Mouse (Mus musculus) forebrain, embryonic 14.5 days (tissue): Measurements from ENCODE around the gene Pacrg. TPM values are rescaled to one million over a fixed set of nuclear protein-coding genes. Genes with fewer than 3 reads are reported as not detected.

Experiments used
- ATAC-seq: fragments of 200-750 bp; cut with Nextera tagmentation; 2 replicates; pipeline ENCODE4 v1.8.0; 2017; ENCODE audit warnings: mild to moderate bottlenecking, moderate library complexity
- DNase-seq: peaks from one replicate; pipeline ENCODE4 v3.0.0-alpha.2; 2015; ENCODE audit warnings: low spot score
- H3K27ac ChIP-seq: fragments of 300-500 bp; sonication (generic); 2 replicates; pipeline ENCODE4 v1.5.1; 2014; ENCODE audit warnings: low read depth, mild to moderate bottlenecking, control low read depth, low read length, moderate library complexity
- H3K27me3 ChIP-seq: fragments of 300-500 bp; sonication (generic); replicated peaks from 2 replicates; pipeline ENCODE4 v1.6.1; 2014; ENCODE audit warnings: low read length, control low read depth, mixed read lengths; ENCODE audit not compliant: control insufficient read depth, insufficient read depth
- H3K36me3 ChIP-seq: fragments of 300-500 bp; sonication (generic); 2 replicates; pipeline ENCODE4 v1.6.1; 2014; ENCODE audit warnings: low read length, control low read depth; ENCODE audit not compliant: control insufficient read depth, insufficient read depth
- H3K4me1 ChIP-seq: fragments of 300-500 bp; sonication (generic); 2 replicates; pipeline ENCODE4 v1.6.1; 2014; ENCODE audit warnings: antibody characterized with exemption, low read length, control low read depth; ENCODE audit not compliant: control insufficient read depth, insufficient read depth
- H3K4me2 ChIP-seq: fragments of 300-500 bp; sonication (generic); 2 replicates; pipeline ENCODE4 v1.6.1; 2014; ENCODE audit warnings: mild to moderate bottlenecking, control low read depth, low read length
- H3K4me3 ChIP-seq: fragments of 300-500 bp; sonication (generic); 2 replicates; pipeline ENCODE4 v1.5.1; 2014; ENCODE audit warnings: low read depth, low read length, control low read depth
- H3K9ac ChIP-seq: fragments of 300-500 bp; sonication (generic); 2 replicates; pipeline ENCODE4 v1.6.1; 2014; ENCODE audit warnings: mild to moderate bottlenecking, low read length, control low read depth, moderate library complexity
- H3K9me3 ChIP-seq: fragments of 300-500 bp; sonication (generic); replicated peaks from 2 replicates; pipeline ENCODE4 v1.6.1; 2016; ENCODE audit warnings: low read length, control low read depth, mixed read lengths; ENCODE audit not compliant: control insufficient read depth
- WGBS: fragments of 180-500 bp; shearing (Covaris S2); extraction: QIAGEN DNeasy Blood & Tissue Kit; methylation state at CpG from one replicate; pipeline ENCODE4 v1.1.7; 2014; 5-methylcytosine and 5-hydroxymethylcytosine counted together
- polyA plus RNA-seq: library from polyadenylated mRNA; unstranded; fragments of >200 nt; fragmentation: Nextera tagmentation; extraction: Ambion mirVana; gene quantifications from 2 replicates; pipeline ENCODE4 v1.2.1, GENCODE M21; 2014

The Pacrg gene
- polyA plus RNA-seq, 1 experiment from 2014 or later = 7.8 TPM

GRCm38 (mm10) chr17:10533461-10533860 lies 306.6 kb downstream of the Pacrg start:
- no peak overlapping the region for H3K4me3 ChIP-seq
- WGBS = 83% methylated on average over 7 of the region's 7 CpGs
- H3K27ac ChIP-seq = no peak overlapping the region
- peaks cover 10% of the 10 kb centered on the region; the same call in 1 of the 2 replicates for H3K4me1 ChIP-seq
- H3K9me3 ChIP-seq = no peaks in the 10 kb centered on the region
- no peak overlapping the region for H3K9ac ChIP-seq
- H3K4me2 ChIP-seq = no peak overlapping the region
- no peaks in the 10 kb centered on the region for H3K36me3 ChIP-seq
- H3K27me3 ChIP-seq = no peaks in the 10 kb centered on the region
- DNase-seq (no peak), ATAC-seq (no peak)

DNA sequence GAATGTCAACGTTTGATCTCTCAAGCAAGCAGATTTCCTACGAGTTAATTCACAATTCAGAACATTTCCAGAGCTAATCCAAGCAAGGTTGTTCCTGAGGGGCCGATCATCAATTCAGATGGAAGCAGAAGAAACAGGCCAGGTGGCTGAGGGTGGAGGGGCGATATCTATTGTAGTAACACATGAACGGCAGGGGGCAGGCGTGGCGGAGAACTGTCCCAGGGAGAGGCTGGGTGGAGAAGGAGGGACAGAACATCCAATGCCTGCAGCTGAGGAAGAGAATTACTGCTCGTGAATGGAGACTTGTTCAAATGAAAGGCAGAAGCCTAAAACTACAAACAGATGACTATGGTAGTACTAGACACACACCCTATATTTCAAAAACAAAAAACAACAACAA lies 309.1 kb downstream of the Pacrg start:
- WGBS = 27% methylated on average over 8 of the region's 8 CpGs
- peak; percentile 34 for DNase-seq
- Histone ChIP-seq H3K36me3 (no peaks in the 10 kb centered on the region), H3K4me2 (no peak overlapping the region), H3K4me1 (peaks cover 10% of the 10 kb centered on the region; the same call in 1 of the 2 replicates), H3K4me3 (no peak overlapping the region), H3K9ac (no peak overlapping the region), H3K27me3 (no peaks in the 10 kb centered on the region), H3K27ac (no peak overlapping the region), H3K9me3 (no peaks in the 10 kb centered on the region)
- no peak for ATAC-seq

DNA sequence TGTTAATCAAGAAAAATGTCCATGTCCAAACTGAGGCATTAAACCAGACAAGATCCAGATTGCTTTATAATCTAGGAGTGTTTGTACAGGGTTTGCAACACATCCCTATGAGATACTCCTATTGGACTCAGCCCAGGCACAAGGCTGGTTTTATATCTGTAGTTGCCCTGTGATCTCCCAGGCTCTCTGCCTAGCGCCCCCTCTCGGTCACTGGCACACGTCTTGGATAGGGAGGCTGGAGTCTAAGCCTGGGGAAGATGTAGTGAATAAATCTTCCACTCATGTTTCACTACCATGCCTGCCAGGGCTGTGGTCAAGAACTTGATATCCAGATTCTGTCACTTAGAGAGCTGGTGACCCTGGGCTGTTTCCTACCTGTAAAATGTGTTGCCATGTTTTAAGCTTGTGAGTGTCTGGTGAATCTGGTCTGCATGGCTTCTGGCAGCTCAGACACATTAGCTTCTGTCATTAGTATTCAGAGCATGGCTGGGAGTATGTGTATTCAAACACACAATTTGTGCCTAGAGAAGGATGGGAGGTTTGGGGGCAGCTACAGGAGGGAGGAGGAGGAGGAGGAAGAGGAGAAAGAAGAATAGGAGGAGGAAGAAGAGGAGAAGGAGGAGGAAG lies 310.7 kb downstream of the Pacrg start:
- peaks cover 10% of the 10 kb centered on the region; the same call in 1 of the 2 replicates for H3K4me1 ChIP-seq
- no peak overlapping the region for H3K4me3 ChIP-seq
- no peak overlapping the region for H3K27ac ChIP-seq
- no peak for ATAC-seq
- no peaks in the 10 kb centered on the region for H3K27me3 ChIP-seq
- H3K9ac ChIP-seq = no peak overlapping the region
- H3K9me3 ChIP-seq = no peaks in the 10 kb centered on the region
- no peaks in the 10 kb centered on the region for H3K36me3 ChIP-seq
- peak; percentile 31 for DNase-seq
- no peak overlapping the region for H3K4me2 ChIP-seq
- 78% methylated on average over 3 of the region's 3 CpGs for WGBS

DNA sequence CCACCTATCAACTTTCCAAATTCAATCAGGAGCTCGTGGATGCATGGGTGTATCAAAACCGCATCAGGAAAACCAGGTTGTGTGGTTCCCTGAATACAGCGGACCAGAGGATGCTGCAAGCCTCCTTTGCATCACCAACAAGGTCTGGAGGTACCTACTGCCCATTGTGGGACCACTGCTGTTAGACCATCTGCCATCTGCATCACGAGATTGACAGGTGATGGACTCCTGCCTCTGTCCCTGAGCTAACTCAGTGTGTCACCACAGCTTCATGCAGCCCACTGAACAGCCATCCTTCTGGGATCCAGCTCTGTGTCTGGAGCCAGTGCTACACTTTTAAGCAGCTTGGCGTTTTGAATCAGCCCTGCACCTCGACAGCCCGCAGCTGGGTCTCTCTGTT lies 318.8 kb downstream of the Pacrg start:
- WGBS = 84% methylated on average over 7 of the region's 7 CpGs
- no peak for ATAC-seq

GRCm38 (mm10) chr17:10519506-10520155 lies 320.5 kb downstream of the Pacrg start:
- WGBS = 6% methylated on average over 11 of the region's 11 CpGs
- Histone ChIP-seq H3K4me1 (peaks cover 12% of the 10 kb centered on the region), H3K36me3 (no peaks in the 10 kb centered on the region), H3K4me2 (peak overlapping the region; percentile 29; the same call in 1 of the 2 replicates), H3K4me3 (no peak overlapping the region), H3K27ac (no peak overlapping the region), H3K9ac (peak overlapping the region; percentile 9; the same call in 1 of the 2 replicates), H3K9me3 (no peaks in the 10 kb centered on the region), H3K27me3 (no peaks in the 10 kb centered on the region)
- peak; percentile 38 for DNase-seq
- ATAC-seq = peak; percentile 37; the same call in 1 of the 2 replicates

More for the DNA sequence above, 318.8 kb downstream of the Pacrg start:
- no peak for DNase-seq
- Histone ChIP-seq H3K9ac (no peak overlapping the region), H3K4me1 (0 out of 2 replicates have a peak, but pooled peaks cover 3% of the 10 kb centered on the region), H3K4me3 (no peak overlapping the region), H3K27me3 (no peaks in the 10 kb centered on the region), H3K4me2 (no peak overlapping the region), H3K9me3 (no peaks in the 10 kb centered on the region), H3K36me3 (no peaks in the 10 kb centered on the region), H3K27ac (no peak overlapping the region)

GRCm38 (mm10) chr17:10514812-10515211 lies 325.3 kb downstream of the Pacrg start:
- Histone ChIP-seq H3K4me3 (no peak overlapping the region), H3K4me1 (peaks cover 12% of the 10 kb centered on the region), H3K27me3 (no peaks in the 10 kb centered on the region), H3K9me3 (no peaks in the 10 kb centered on the region), H3K36me3 (no peaks in the 10 kb centered on the region), H3K4me2 (no peak overlapping the region), H3K9ac (no peak overlapping the region), H3K27ac (no peak overlapping the region)
- WGBS = 48% methylated on average over 6 of the region's 6 CpGs
- peak; percentile 46 for ATAC-seq
- peak; percentile 33 for DNase-seq

- H3K36me3 ChIP-seq = no peaks in the 10 kb centered on the region
Observed at GRCm38 (mm10) chr17:10510913-10511759, 329.0 kb downstream of the Pacrg start.

GRCm38 (mm10) chr17:10510467-10510866 lies 329.6 kb downstream of the Pacrg start:
- Histone ChIP-seq H3K9ac (no peak overlapping the region), H3K4me2 (no peak overlapping the region), H3K9me3 (no peaks in the 10 kb centered on the region), H3K4me3 (no peak overlapping the region), H3K36me3 (no peaks in the 10 kb centered on the region), H3K27ac (no peak overlapping the region), H3K4me1 (peaks cover 21% of the 10 kb centered on the region), H3K27me3 (no peaks in the 10 kb centered on the region)
- no peak for ATAC-seq
- DNase-seq = no peak
- WGBS = 74% methylated on average over 5 of the region's 5 CpGs

More at GRCm38 (mm10) chr17:10510913-10511759, 329.0 kb downstream of the Pacrg start:
- 91% methylated on average over 10 of the region's 10 CpGs for WGBS
- H3K4me1 ChIP-seq = peaks cover 24% of the 10 kb centered on the region
- no peak overlapping the region for H3K4me3 ChIP-seq
- H3K27ac ChIP-seq = no peak overlapping the region
- ATAC-seq = no peak
- H3K9ac ChIP-seq = no peak overlapping the region
- H3K27me3 ChIP-seq = no peaks in the 10 kb centered on the region
- H3K9me3 ChIP-seq = no peaks in the 10 kb centered on the region
- H3K4me2 ChIP-seq = no peak overlapping the region
- no peak for DNase-seq
